Mouse (Mus musculus) heart, postnatal 0 days (tissue): ENCODE measurements around the gene Cd8a. TPM values are rescaled to one million over a fixed set of nuclear protein-coding genes. Genes with fewer than 3 reads are reported as not detected.

Experiments used
- ATAC-seq: fragments of 200-750 bp; cut with Nextera tagmentation; 2 replicates; pipeline ENCODE4 v1.8.0; 2017; ENCODE audit warnings: low read depth, moderate number of reproducible peaks, moderate library complexity; ENCODE audit not compliant: insufficient read depth
- DNase-seq: peaks from one replicate; pipeline ENCODE4 v3.0.0-alpha.2; 2016; ENCODE audit warnings: low spot score
- H3K27ac ChIP-seq: fragments of 300-500 bp; sonication (generic); 2 replicates; pipeline ENCODE4 v1.5.1; 2014; ENCODE audit warnings: low read depth, mild to moderate bottlenecking
- H3K27me3 ChIP-seq: fragments of 300-500 bp; sonication (generic); 2 replicates; pipeline ENCODE4 v1.6.1; 2014; ENCODE audit warnings: low read length, mixed read lengths; ENCODE audit not compliant: control insufficient read depth, insufficient read depth
- H3K36me3 ChIP-seq: fragments of 300-500 bp; sonication (generic); replicated peaks from 2 replicates; pipeline ENCODE4 v1.6.1; 2014; ENCODE audit warnings: low read length, mixed read lengths; ENCODE audit not compliant: control insufficient read depth, insufficient read depth
- H3K4me1 ChIP-seq: fragments of 300-500 bp; sonication (generic); 2 replicates; pipeline ENCODE4 v1.6.1; 2014; ENCODE audit warnings: antibody characterized with exemption; ENCODE audit not compliant: control insufficient read depth, insufficient read depth
- H3K4me2 ChIP-seq: fragments of 300-500 bp; sonication (generic); 2 replicates; pipeline ENCODE4 v1.6.1; 2014; ENCODE audit warnings: low read depth, mild to moderate bottlenecking, low read length, moderate library complexity
- H3K4me3 ChIP-seq: fragments of 300-500 bp; sonication (generic); 2 replicates; pipeline ENCODE4 v1.5.1; 2014; ENCODE audit warnings: low read depth, low read length
- H3K9ac ChIP-seq: fragments of 300-500 bp; sonication (generic); replicated peaks from 2 replicates; pipeline ENCODE4 v1.6.1; 2014; ENCODE audit warnings: low read depth, low read length, mixed read lengths
- H3K9me3 ChIP-seq: fragments of 300-500 bp; sonication (generic); replicated peaks from 2 replicates; pipeline ENCODE4 v1.6.1; 2016; ENCODE audit warnings: low read length; ENCODE audit not compliant: control insufficient read depth
- CTCF ChIP-seq: IDR thresholded peaks from 2 replicates; pipeline ENCODE4 v1.5.1; 2016; ENCODE audit warnings: antibody characterized with exemption, control low read depth, low read depth
- EP300 ChIP-seq: IDR thresholded peaks from 2 replicates; pipeline ENCODE4 v1.6.1; 2016; ENCODE audit warnings: antibody characterized with exemption, low read depth
- WGBS: fragments of 180-500 bp; shearing (Covaris S2); extraction: QIAGEN DNeasy Blood & Tissue Kit; methylation state at CpG from one replicate; pipeline ENCODE4 v1.1.7; 2014; 5-methylcytosine and 5-hydroxymethylcytosine counted together
- polyA plus RNA-seq: library from polyadenylated mRNA; unstranded; fragments of >200 nt; fragmentation: Nextera tagmentation; extraction: Ambion mirVana; gene quantifications from 2 replicates; pipeline ENCODE4 v1.2.1, GENCODE M21; 2015
- total RNA-seq: library from RNA; depleted of rRNA; stranded (reverse); fragments of >200 nt; gene quantifications from 2 replicates; pipeline ENCODE4 v1.2.3, GENCODE M21; 2014; ENCODE audit warnings: low replicate concordance

Cd8a gene
- total and polyA plus RNA-seq, 2 experiments from 2014 or later: 0.04 TPM; not detected in 1

GRCm38 (mm10) chr6:71339351-71339750 lies 33.9 kb upstream of the Cd8a start:
- H3K36me3 ChIP-seq: no peaks in the 10 kb centered on the region
- H3K27me3 ChIP-seq: no peaks in the 10 kb centered on the region
- no peak overlapping the region; the same call in 1 of the 2 replicates for H3K4me2 ChIP-seq
- WGBS: 80% methylated on average over 4 of the region's 4 CpGs
- peak overlapping the region; percentile 55; the same call in 1 of the 2 replicates for H3K27ac ChIP-seq
- no peaks in the 10 kb centered on the region for H3K9me3 ChIP-seq
- TF ChIP-seq EP300 (no peak), CTCF (no peak)
- H3K9ac ChIP-seq: no peak overlapping the region
- no peaks in the 10 kb centered on the region for H3K4me1 ChIP-seq
- no peak for ATAC-seq
- no peak overlapping the region for H3K4me3 ChIP-seq
- DNase-seq: no peak

- no peak for DNase-seq
- no peak for ATAC-seq
- Histone ChIP-seq H3K4me3 (no peak overlapping the region), H3K9me3 (no peaks in the 10 kb centered on the region), H3K27ac (peak overlapping the region; percentile 63; the same call in 1 of the 2 replicates), H3K27me3 (no peaks in the 10 kb centered on the region), H3K36me3 (no peaks in the 10 kb centered on the region), H3K4me2 (no peak overlapping the region; the same call in 1 of the 2 replicates), H3K9ac (no peak overlapping the region), H3K4me1 (no peaks in the 10 kb centered on the region)
- no peak for TF ChIP-seq CTCF
- no peak for TF ChIP-seq EP300
- 87% methylated on average over 9 of the region's 9 CpGs for whole genome bisulfite sequencing
Measured at GRCm38 (mm10) chr6:71341179-71341578, 32.0 kb upstream of the Cd8a start.

- 95% methylated on average over 9 of the region's 9 CpGs for WGBS
Measured at GRCm38 (mm10) chr6:71348006-71348405, 25.2 kb upstream of the Cd8a start.

GRCm38 (mm10) chr6:71351201-71351600 lies 22.0 kb upstream of the Cd8a start:
- Histone ChIP-seq H3K9ac (no peak overlapping the region), H3K4me3 (no peak overlapping the region), H3K27me3 (no peaks in the 10 kb centered on the region), H3K4me2 (no peak overlapping the region), H3K9me3 (peaks cover 5% of the 10 kb centered on the region; the same call in 1 of the 2 replicates), H3K36me3 (no peaks in the 10 kb centered on the region), H3K4me1 (no peaks in the 10 kb centered on the region), H3K27ac (no peak overlapping the region)
- DNase-seq (no peak), ATAC-seq (no peak)
- 87% methylated on average over 3 of the region's 3 CpGs for WGBS
- no peak for TF ChIP-seq CTCF
- TF ChIP-seq EP300: no peak

More at GRCm38 (mm10) chr6:71348006-71348405, 25.2 kb upstream of the Cd8a start:
- H3K4me3 ChIP-seq: no peak overlapping the region
- H3K9me3 ChIP-seq: peaks cover 5% of the 10 kb centered on the region; the same call in 1 of the 2 replicates
- no peak for TF ChIP-seq EP300
- TF ChIP-seq CTCF: no peak
- H3K4me1 ChIP-seq: no peaks in the 10 kb centered on the region
- ATAC-seq (no peak), DNase-seq (no peak)
- H3K27me3 ChIP-seq: no peaks in the 10 kb centered on the region
- H3K9ac ChIP-seq: no peak overlapping the region
- H3K4me2 ChIP-seq: no peak overlapping the region
- no peaks in the 10 kb centered on the region for H3K36me3 ChIP-seq
- no peak overlapping the region for H3K27ac ChIP-seq

GRCm38 (mm10) chr6:71352201-71352600 lies 21.0 kb upstream of the Cd8a start:
- Histone ChIP-seq H3K27ac (no peak overlapping the region), H3K9ac (no peak overlapping the region), H3K4me1 (no peaks in the 10 kb centered on the region), H3K36me3 (no peaks in the 10 kb centered on the region), H3K4me3 (no peak overlapping the region), H3K4me2 (no peak overlapping the region), H3K27me3 (no peaks in the 10 kb centered on the region), H3K9me3 (peaks cover 5% of the 10 kb centered on the region; the same call in 1 of the 2 replicates)
- WGBS: 86% methylated on average over 6 of the region's 6 CpGs
- no peak for DNase-seq
- TF ChIP-seq CTCF (no peak), EP300 (no peak)
- no peak for ATAC-seq

GRCm38 (mm10) chr6:71352866-71353427 lies 20.3 kb upstream of the Cd8a start:
- no peak overlapping the region for H3K27ac ChIP-seq
- 78% methylated on average over 10 of the region's 10 CpGs for WGBS
- no peak overlapping the region for H3K4me2 ChIP-seq
- no peak for ATAC-seq
- no peak for TF ChIP-seq CTCF
- no peak for TF ChIP-seq EP300
- H3K4me3 ChIP-seq: no peak overlapping the region
- H3K4me1 ChIP-seq: no peaks in the 10 kb centered on the region
- H3K9me3 ChIP-seq: peaks cover 1% of the 10 kb centered on the region; the same call in 1 of the 2 replicates
- no peak overlapping the region for H3K9ac ChIP-seq
- H3K27me3 ChIP-seq: no peaks in the 10 kb centered on the region
- no peaks in the 10 kb centered on the region for H3K36me3 ChIP-seq
- no peak for DNase-seq
